Mouse (Mus musculus): Measurements from ENCODE around the gene Olfr1160. TPM values are rescaled to one million over a fixed set of nuclear protein-coding genes. Genes with fewer than 3 reads are reported as not detected.
"Not testable (repeated sequence)": the region's sequence is repeated elsewhere in the genome, so short reads cannot be mapped to it uniquely, and the experiment has no call there.

Olfr1160 gene
- not detected in 2 replicates for polyA plus RNA-seq (2012)

GRCm38 (mm10) chr2:88007515-88008318, at the start of gene Olfr1160:
Gene Olfr1160, minus strand, starts transcription at chr2:88008268.
- H3K9me3 ChIP-seq (ENCODE audit: control insufficient read depth, low read length) = no peaks in the 10 kb centered on the region
- no peaks in the 10 kb centered on the region for H3K36me3 ChIP-seq (ENCODE audit: control insufficient read depth)
- H3K27me3 ChIP-seq (ENCODE audit: control insufficient read depth) = no peaks in the 10 kb centered on the region
- TF ChIP-seq GATA1 (IDR thresholded peaks at IDR 0.05; ENCODE audit: low read length) = no peak
- TF ChIP-seq TAL1 (IDR thresholded peaks at IDR 0.05; ENCODE audit: low read length) = no peak
- no peaks in the 10 kb centered on the region for H3K4me1 ChIP-seq (ENCODE audit: control insufficient read depth)
- H3K4me3 ChIP-seq (replicated peaks) = no peak within 1 kb of the TSS

- TF ChIP-seq TAL1 (IDR thresholded peaks at IDR 0.05; ENCODE audit: low read length) = no peak
- TF ChIP-seq GATA1 (IDR thresholded peaks at IDR 0.05; ENCODE audit: low read length) = no peak
- Histone ChIP-seq H3K9me3 (ENCODE audit: control insufficient read depth, low read length) (peaks cover 2% of the 10 kb centered on the region; the same call in 1 of the 2 replicates), H3K36me3 (ENCODE audit: control insufficient read depth) (no peaks in the 10 kb centered on the region), H3K27me3 (ENCODE audit: control insufficient read depth) (no peaks in the 10 kb centered on the region), H3K4me3 (replicated peaks) (no peak within 1 kb of the TSS), H3K4me1 (ENCODE audit: control insufficient read depth) (no peaks in the 10 kb centered on the region)
Observed at GRCm38 (mm10) chr2:88051029-88051428, 43.0 kb upstream of the Olfr1160 start, which contains the start of gene Olfr1162. Gene Olfr1162, minus strand, starts transcription at chr2:88051129.

GRCm38 (mm10) chr2:88037599-88037998, 29.5 kb upstream of the Olfr1160 start, which contains the start of gene Olfr73:
Gene Olfr73, minus strand, starts transcription at chr2:88037699.
- no peak for TF ChIP-seq TAL1 (IDR thresholded peaks at IDR 0.05; ENCODE audit: low read length)
- no peak for TF ChIP-seq GATA1 (IDR thresholded peaks at IDR 0.05; ENCODE audit: low read length)
- H3K4me1 ChIP-seq (ENCODE audit: control insufficient read depth) = no peaks in the 10 kb centered on the region
- H3K36me3 ChIP-seq (ENCODE audit: control insufficient read depth) = no peaks in the 10 kb centered on the region
- H3K27me3 ChIP-seq (ENCODE audit: control insufficient read depth) = no peaks in the 10 kb centered on the region
- H3K9me3 ChIP-seq (ENCODE audit: control insufficient read depth, low read length) = no peaks in the 10 kb centered on the region
- no peak within 1 kb of the TSS for H3K4me3 ChIP-seq (replicated peaks)

- not testable (repeated sequence) for H3K4me3 ChIP-seq (replicated peaks); H3K27me3 ChIP-seq (ENCODE audit: control insufficient read depth); H3K36me3 ChIP-seq (ENCODE audit: control insufficient read depth); H3K4me1 ChIP-seq (ENCODE audit: control insufficient read depth); H3K9me3 ChIP-seq (ENCODE audit: control insufficient read depth, low read length)
Observed at GRCm38 (mm10) chr2:88022474-88022873, 14.4 kb upstream of the Olfr1160 start, which contains the start of gene Olfr1161. Gene Olfr1161, plus strand, starts transcription at chr2:88022774.

- Histone ChIP-seq H3K4me3 (replicated peaks) (no peak within 1 kb of the TSS), H3K4me1 (ENCODE audit: control insufficient read depth) (no peaks in the 10 kb centered on the region), H3K9me3 (ENCODE audit: control insufficient read depth, low read length) (no peaks in the 10 kb centered on the region; the same call in 1 of the 2 replicates), H3K36me3 (ENCODE audit: control insufficient read depth) (no peaks in the 10 kb centered on the region), H3K27me3 (ENCODE audit: control insufficient read depth) (no peaks in the 10 kb centered on the region)
- no peak for TF ChIP-seq GATA1 (IDR thresholded peaks at IDR 0.05; ENCODE audit: low read length)
- TF ChIP-seq TAL1 (IDR thresholded peaks at IDR 0.05; ENCODE audit: low read length) = no peak
Observed at GRCm38 (mm10) chr2:87989813-87990212, 18.3 kb downstream of the Olfr1160 start, which contains the start of gene Olfr1158. Gene Olfr1158, plus strand, starts transcription at chr2:87990113.

- no peaks in the 10 kb centered on the region for H3K27me3 ChIP-seq (ENCODE audit: control insufficient read depth)
- TF ChIP-seq TAL1 (IDR thresholded peaks at IDR 0.05; ENCODE audit: low read length) (no peak), GATA1 (IDR thresholded peaks at IDR 0.05; ENCODE audit: low read length) (no peak)
- H3K4me3 ChIP-seq (replicated peaks) = no peak within 1 kb of the TSS
- peaks cover 6% of the 10 kb centered on the region for H3K9me3 ChIP-seq (ENCODE audit: control insufficient read depth, low read length)
- H3K36me3 ChIP-seq (ENCODE audit: control insufficient read depth) = no peaks in the 10 kb centered on the region
- no peaks in the 10 kb centered on the region for H3K4me1 ChIP-seq (ENCODE audit: control insufficient read depth)
Observed at GRCm38 (mm10) chr2:87974563-87974962, 33.5 kb downstream of the Olfr1160 start, which contains the start of gene Olfr74. Gene Olfr74, minus strand, starts transcription at chr2:87974663.

GRCm38 (mm10) chr2:87968199-87968598, 39.9 kb downstream of the Olfr1160 start, which contains the start of gene Olfr1157:
Gene Olfr1157, minus strand, starts transcription at chr2:87968299.
- no peaks in the 10 kb centered on the region for H3K27me3 ChIP-seq (ENCODE audit: control insufficient read depth)

GRCm38 (mm10) chr2:87953000-87953399, 55.1 kb downstream of the Olfr1160 start, which contains the start of gene Olfr1156:
Gene Olfr1156, minus strand, starts transcription at chr2:87953100.
- Histone ChIP-seq H3K27me3 (ENCODE audit: control insufficient read depth) (no peaks in the 10 kb centered on the region), H3K4me1 (ENCODE audit: control insufficient read depth) (no peaks in the 10 kb centered on the region), H3K36me3 (ENCODE audit: control insufficient read depth) (no peaks in the 10 kb centered on the region), H3K4me3 (replicated peaks) (no peak within 1 kb of the TSS), H3K9me3 (ENCODE audit: control insufficient read depth, low read length) (no peaks in the 10 kb centered on the region)
- TF ChIP-seq GATA1 (IDR thresholded peaks at IDR 0.05; ENCODE audit: low read length) (no peak), TAL1 (IDR thresholded peaks at IDR 0.05; ENCODE audit: low read length) (no peak)

More at GRCm38 (mm10) chr2:87968199-87968598, 39.9 kb downstream of the Olfr1160 start, which contains the start of gene Olfr1157:
- no peaks in the 10 kb centered on the region for H3K4me1 ChIP-seq (ENCODE audit: control insufficient read depth)
- TF ChIP-seq GATA1 (IDR thresholded peaks at IDR 0.05; ENCODE audit: low read length) (no peak), TAL1 (IDR thresholded peaks at IDR 0.05; ENCODE audit: low read length) (no peak)
- no peaks in the 10 kb centered on the region for H3K36me3 ChIP-seq (ENCODE audit: control insufficient read depth)
- H3K4me3 ChIP-seq (replicated peaks) = no peak within 1 kb of the TSS
- H3K9me3 ChIP-seq (ENCODE audit: control insufficient read depth, low read length) = no peaks in the 10 kb centered on the region; the same call in 1 of the 2 replicates

Other genes with a start within 250 kb of the Olfr1160 start
- not detected in 2 replicates for gene Olfr152, start 228.8 kb downstream of the Olfr1160 start, polyA plus RNA-seq (2012)
- not detected in 2 replicates for gene Olfr1143, start 207.7 kb downstream of the Olfr1160 start, polyA plus RNA-seq (2012)
- not detected in 2 replicates for gene Olfr1145, start 198.4 kb downstream of the Olfr1160 start, polyA plus RNA-seq (2012)
- not detected in 2 replicates for gene Olfr1148, start 177.7 kb downstream of the Olfr1160 start, polyA plus RNA-seq (2012)
- not detected in 2 replicates for gene Olfr1150-ps1, start 164.3 kb downstream of the Olfr1160 start, polyA plus RNA-seq (2012)
- 0.02 TPM in 1 of 2 replicates, not detected in the other for gene Olfr1151, start 152.4 kb downstream of the Olfr1160 start, polyA plus RNA-seq (2012)
- not detected in 2 replicates for gene Olfr1152, start 141.8 kb downstream of the Olfr1160 start, polyA plus RNA-seq (2012)
- not detected in 2 replicates for gene Olfr1153, start 113.3 kb downstream of the Olfr1160 start, polyA plus RNA-seq (2012)
- 0.06 TPM in 1 of 2 replicates, not detected in the other for gene Olfr1154, start 103.1 kb downstream of the Olfr1160 start, polyA plus RNA-seq (2012)
- gene Olfr1155, start 63.1 kb downstream of the Olfr1160 start, polyA plus RNA-seq (2012) = not detected in 2 replicates
- gene Olfr1156, start 55.2 kb downstream of the Olfr1160 start, polyA plus RNA-seq (2012) = not detected in 2 replicates
- gene Olfr1157, start 40.0 kb downstream of the Olfr1160 start, polyA plus RNA-seq (2012) = not detected in 2 replicates
- not detected in 2 replicates for gene Olfr74, start 33.6 kb downstream of the Olfr1160 start, polyA plus RNA-seq (2012)
- not detected in 2 replicates for gene Olfr1158, start 18.2 kb downstream of the Olfr1160 start, polyA plus RNA-seq (2012)
- gene Olfr1161, start 14.5 kb upstream of the Olfr1160 start, polyA plus RNA-seq (2012) = not detected in 2 replicates
- not detected in 2 replicates for gene Olfr73, start 29.4 kb upstream of the Olfr1160 start, polyA plus RNA-seq (2012)
- not detected in 2 replicates for gene Olfr1162, start 42.9 kb upstream of the Olfr1160 start, polyA plus RNA-seq (2012)
- not detected in 2 replicates for gene Olfr1163, start 63.6 kb upstream of the Olfr1160 start, polyA plus RNA-seq (2012)
- not detected in 2 replicates for gene Olfr1164, start 85.7 kb upstream of the Olfr1160 start, polyA plus RNA-seq (2012)
- not detected in 2 replicates for gene Olfr1166, start 120.0 kb upstream of the Olfr1160 start, polyA plus RNA-seq (2012)
- not detected in 2 replicates for gene Olfr1167, start 146.9 kb upstream of the Olfr1160 start, polyA plus RNA-seq (2012)
- not detected in 2 replicates for gene Olfr1168, start 173.6 kb upstream of the Olfr1160 start, polyA plus RNA-seq (2012)
- gene Olfr1170, start 220.1 kb upstream of the Olfr1160 start, polyA plus RNA-seq (2012) = not detected in 2 replicates